Mouse (Mus musculus): ENCODE results near the gene Slc52a3.

Slc52a3 gene

GRCm38 (mm10) chr2:151996229-151997189 lies at the start of gene Slc52a3:
Slc52a3 (plus strand) TSS chr2:151996511.
- no peak for DNase-seq (ENCODE audit: low read depth, low spot score)

- no peak for DNase-seq (ENCODE audit: low read depth, low spot score)
Measured at GRCm38 (mm10) chr2:151947617-151948016, 48.7 kb upstream of the Slc52a3 start.

GRCm38 (mm10) chr2:151948311-151948710 lies 48.0 kb upstream of the Slc52a3 start:
- DNase-seq (ENCODE audit: low read depth, low spot score): no peak

GRCm38 (mm10) chr2:151949082-151949774 lies 47.1 kb upstream of the Slc52a3 start:
- peak; percentile 46 for DNase-seq (ENCODE audit: low read depth, low spot score)

GRCm38 (mm10) chr2:151953665-151954064 lies 42.6 kb upstream of the Slc52a3 start:
- no peak for DNase-seq (ENCODE audit: low read depth, low spot score)

GRCm38 (mm10) chr2:151956500-151957137 lies 39.7 kb upstream of the Slc52a3 start:
- no peak for DNase-seq (ENCODE audit: low read depth, low spot score)

- DNase-seq (ENCODE audit: low read depth, low spot score): no peak
Measured at GRCm38 (mm10) chr2:151959274-151959673, 37.0 kb upstream of the Slc52a3 start.

GRCm38 (mm10) chr2:151961284-151962196 lies 34.8 kb upstream of the Slc52a3 start:
- no peak for DNase-seq (ENCODE audit: low read depth, low spot score)

GRCm38 (mm10) chr2:151962474-151962873 lies 33.8 kb upstream of the Slc52a3 start:
- DNase-seq (ENCODE audit: low read depth, low spot score): no peak

- DNase-seq (ENCODE audit: low read depth, low spot score): no peak
Measured at GRCm38 (mm10) chr2:151963319-151963718, 33.0 kb upstream of the Slc52a3 start.

- DNase-seq (ENCODE audit: low read depth, low spot score): no peak
Measured at GRCm38 (mm10) chr2:151964052-151964451, 32.3 kb upstream of the Slc52a3 start.

- DNase-seq (ENCODE audit: low read depth, low spot score): no peak
Measured at GRCm38 (mm10) chr2:151967176-151967750, 29.0 kb upstream of the Slc52a3 start.

GRCm38 (mm10) chr2:151967792-151968191 lies 28.5 kb upstream of the Slc52a3 start:
- no peak for DNase-seq (ENCODE audit: low read depth, low spot score)

GRCm38 (mm10) chr2:151968451-151968850 lies 27.9 kb upstream of the Slc52a3 start:
- DNase-seq (ENCODE audit: low read depth, low spot score): no peak

GRCm38 (mm10) chr2:151968986-151969385 lies 27.3 kb upstream of the Slc52a3 start:
- DNase-seq (ENCODE audit: low read depth, low spot score): no peak

GRCm38 (mm10) chr2:151969396-151969795 lies 26.9 kb upstream of the Slc52a3 start:
- no peak for DNase-seq (ENCODE audit: low read depth, low spot score)

- DNase-seq (ENCODE audit: low read depth, low spot score): peak; percentile 85
Measured at GRCm38 (mm10) chr2:151970191-151971172, 25.8 kb upstream of the Slc52a3 start.

GRCm38 (mm10) chr2:151971748-151972147 lies 24.6 kb upstream of the Slc52a3 start:
- no peak for DNase-seq (ENCODE audit: low read depth, low spot score)

GRCm38 (mm10) chr2:151972880-151973594 lies 23.3 kb upstream of the Slc52a3 start:
- no peak for DNase-seq (ENCODE audit: low read depth, low spot score)
